Mouse (Mus musculus): ENCODE data around the gene Tpm1.
A peak's percentile ranks its signal among the peaks of the same experiment; 100 is the strongest.

The Tpm1 gene

DNA sequence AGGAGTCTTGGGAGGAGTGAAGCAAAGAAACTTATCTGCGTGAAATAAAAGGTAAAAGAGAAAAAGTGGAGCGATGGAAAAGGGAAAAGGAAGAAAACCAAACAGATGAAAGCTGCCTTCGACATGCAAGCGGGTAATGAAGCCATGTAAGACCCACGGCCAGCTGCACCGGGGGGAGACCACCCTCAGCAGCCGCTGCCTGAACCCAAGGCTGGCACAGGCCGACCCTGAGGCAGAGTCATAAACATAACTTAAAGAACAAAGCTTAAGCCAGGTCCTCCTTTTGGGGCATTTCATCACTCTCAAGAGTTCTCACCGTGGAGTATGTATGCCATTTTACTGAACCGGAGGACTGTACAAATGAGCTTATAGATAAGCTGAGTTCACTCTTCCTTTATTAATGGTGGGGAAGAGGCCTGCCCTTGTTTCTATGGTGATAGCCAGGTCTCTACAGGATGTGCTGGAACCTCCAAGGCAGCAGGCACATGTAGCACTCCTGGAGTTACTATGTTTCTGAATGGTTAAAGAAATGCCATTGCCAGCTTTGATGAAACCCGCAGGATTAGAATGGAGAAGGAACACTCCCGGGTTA lies 21.0 kb downstream of the Tpm1 start:
- no peak for DNase-seq (ENCODE audit: low read depth, low spot score)

DNA sequence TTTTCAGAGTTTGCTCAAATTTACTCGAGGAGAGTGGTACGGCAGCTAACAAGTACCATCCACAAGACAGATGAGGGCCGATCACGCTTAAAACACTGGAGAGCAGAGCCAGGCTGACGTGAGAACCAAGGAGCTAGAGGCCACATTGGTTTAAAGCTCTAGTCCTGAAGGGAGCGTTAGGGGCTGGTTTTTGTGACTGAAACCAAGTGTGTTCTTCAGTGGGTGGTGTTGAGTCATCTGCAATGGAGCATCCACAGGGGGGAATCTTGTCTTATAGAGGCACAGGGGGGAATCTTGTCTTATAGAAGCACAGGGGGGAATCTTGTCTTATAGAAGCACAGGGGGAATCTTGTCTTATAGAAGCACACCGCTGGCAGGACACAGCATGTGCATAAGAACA lies 22.3 kb downstream of the Tpm1 start:
- no peak for DNase-seq (ENCODE audit: low read depth, low spot score)

DNA sequence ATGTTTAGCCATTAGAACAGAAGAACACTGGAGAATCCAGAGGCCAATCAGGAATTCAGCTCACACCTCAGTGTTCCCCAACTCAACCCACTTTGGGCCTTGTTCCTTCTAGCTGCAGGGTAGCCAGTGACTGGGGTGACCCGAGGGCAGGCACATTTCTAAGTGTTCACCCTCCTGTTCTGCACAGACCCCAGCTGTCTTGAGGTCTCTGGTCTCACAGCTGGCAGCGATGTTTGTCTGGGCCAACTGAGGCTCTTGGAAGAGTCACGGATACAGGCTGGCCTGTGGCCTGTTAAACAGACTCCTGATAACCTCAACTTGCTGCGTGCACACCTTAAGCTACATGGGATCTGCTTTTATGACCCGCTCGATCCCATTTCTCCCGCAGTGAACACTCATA lies 23.1 kb downstream of the Tpm1 start:
- DNase-seq (ENCODE audit: low read depth, low spot score): no peak

DNA sequence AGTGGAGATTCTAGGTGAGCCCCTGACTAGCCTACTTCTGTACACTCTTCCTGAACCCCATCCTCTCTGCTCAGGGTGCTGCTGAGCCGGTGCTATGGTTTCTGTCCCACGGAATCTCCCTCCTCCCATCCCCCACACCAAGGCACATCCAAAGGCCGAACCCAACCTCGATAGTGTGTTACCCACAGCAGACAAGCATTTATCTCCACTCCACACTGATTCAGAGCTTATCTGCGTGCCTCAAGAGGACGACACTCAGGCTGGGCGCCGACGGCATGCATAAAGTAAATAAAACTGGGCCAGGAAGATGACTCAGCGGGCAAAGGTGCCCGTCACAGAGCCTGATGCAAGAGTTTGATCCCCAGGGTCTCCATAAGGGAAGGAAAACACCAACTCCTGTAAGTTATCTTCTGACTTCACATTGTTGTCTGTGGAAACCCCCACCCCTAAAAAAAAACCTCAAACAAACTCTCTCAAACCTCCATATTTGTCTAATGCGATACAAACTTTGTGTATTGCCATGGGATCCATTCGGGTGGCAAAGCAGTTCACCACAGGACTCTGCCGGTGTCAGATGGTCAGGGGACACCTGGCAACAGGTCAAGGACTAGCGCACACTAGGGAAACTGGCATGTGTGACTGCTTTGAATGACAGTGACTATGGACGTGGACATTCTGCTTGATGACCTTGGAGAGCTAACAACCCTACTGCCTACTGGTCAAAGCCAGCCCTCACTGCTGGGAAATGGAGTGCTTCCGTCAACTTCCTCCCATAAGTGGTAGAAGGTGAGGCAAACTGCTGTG lies 24.1 kb downstream of the Tpm1 start:
- no peak for DNase-seq (ENCODE audit: low read depth, low spot score)

DNA sequence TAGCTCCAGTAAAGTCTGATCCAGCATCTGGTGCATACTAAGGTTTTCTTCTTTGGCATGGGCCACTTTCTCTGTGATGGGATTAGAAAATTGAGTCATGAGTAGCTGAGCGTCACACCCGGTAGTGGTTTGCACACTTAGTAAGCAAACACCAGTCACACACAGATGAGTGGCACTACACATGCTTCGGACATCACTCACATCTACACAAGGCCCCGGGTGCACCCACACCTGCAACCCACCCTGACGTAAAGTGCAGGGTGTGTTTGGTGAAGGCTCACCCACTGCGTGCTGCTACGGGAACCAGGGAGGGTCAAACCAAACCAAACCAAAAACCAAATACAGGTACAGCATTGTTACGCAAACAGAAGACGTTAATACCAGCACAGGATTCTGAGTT lies 25.8 kb downstream of the Tpm1 start:
- no peak for DNase-seq (ENCODE audit: low read depth, low spot score)

DNA sequence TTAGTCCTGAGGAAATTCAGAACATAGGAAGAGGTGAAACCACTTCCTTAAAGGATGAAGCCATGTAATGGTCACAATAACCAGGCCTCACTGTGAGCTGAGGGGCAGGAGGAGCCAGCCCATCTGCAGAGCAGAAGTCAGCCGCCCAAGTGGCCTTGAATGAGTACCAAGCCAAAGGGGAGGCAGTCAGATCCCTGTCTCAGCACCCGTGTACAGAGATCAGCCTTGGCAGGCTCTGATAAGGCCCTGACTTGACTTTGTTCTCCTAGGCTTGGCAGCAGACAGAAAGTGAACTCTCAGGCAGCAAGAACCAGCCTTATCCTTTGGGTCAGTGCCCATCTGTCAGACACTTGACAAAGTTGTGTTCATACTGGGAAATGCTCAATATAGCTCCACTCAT lies 29.1 kb downstream of the Tpm1 start:
- no peak for DNase-seq (ENCODE audit: low read depth, low spot score)

DNA sequence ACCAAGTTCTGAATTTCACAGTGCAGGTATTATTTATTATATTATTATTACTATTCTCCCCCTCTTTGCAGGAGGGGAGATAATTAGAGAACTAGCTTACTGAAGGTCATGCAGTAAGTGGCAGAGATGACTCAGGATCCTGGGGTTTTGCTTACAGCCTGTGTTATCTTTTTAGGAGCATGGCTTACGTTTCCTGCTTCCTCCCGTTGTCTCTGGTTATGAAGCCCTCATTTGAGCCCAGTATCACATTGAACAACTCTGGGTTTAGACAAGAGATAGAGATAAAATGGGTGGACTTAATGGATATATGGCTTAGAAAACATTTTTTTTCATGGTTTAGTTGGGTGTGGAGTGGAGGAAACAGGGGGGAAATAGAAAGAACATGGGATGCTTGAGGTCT lies 35.7 kb downstream of the Tpm1 start:
- DNase-seq (ENCODE audit: low read depth, low spot score): no peak

DNA sequence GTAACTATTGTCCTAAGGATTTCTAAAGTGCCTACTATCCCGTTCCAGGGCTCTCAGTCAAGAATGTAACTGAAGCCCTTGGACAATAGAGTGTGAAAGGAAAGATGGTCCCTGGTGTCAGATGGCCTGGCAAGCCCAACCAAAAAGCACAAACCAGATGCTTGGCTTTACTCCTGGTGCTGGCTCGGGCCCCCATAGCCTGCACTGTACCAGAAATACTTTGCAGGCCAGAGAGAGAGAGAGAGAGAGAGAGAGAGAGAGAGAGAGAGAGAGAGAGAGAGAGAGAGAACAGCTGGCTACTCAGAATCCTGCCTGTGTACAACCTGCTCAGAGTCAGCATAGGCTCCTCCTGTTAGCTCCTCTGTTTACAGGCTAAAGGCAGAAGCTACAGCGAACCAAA lies 36.7 kb downstream of the Tpm1 start:
- DNase-seq (ENCODE audit: low read depth, low spot score): no peak

DNA sequence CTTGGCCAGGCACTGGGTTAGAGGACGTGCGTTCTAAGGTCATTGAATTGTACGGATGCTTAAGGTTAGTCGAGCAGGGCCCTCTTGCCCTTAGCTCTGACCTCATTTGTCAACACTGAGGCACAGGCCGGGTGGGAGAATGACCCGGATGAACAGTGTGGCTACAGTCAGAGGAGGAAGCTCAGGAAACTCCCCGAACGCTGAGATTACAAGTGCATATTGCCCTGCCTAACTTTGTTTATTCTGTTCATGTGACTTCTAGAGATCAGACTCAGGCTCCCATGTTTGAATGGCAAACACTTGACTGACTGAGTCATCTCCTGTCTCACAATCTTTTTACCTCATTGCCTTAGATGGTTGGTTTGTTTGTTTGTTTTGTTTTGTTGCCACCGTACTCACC lies 37.7 kb downstream of the Tpm1 start:
- no peak for DNase-seq (ENCODE audit: low read depth, low spot score)

DNA sequence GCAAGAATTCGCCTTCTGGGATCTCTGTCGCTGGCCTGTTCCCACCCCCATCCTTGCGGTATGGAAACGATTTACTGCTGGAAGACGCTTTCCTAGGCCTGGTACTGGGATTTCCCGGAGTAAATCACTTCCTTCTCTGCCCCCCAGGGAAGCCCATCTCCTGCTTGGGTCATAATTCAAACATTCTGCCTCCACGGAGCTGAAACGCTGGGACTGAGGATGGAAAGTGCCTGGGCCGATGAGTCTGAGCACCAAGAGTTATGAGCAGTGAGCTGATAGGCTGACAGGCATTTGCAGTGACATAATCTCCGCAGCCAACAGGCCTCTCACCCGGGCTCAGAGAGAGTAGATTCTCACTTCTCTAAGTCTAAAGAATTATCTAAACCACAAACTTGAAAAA lies 40.4 kb downstream of the Tpm1 start:
- peak; percentile 83 for DNase-seq (ENCODE audit: low read depth, low spot score)

DNA sequence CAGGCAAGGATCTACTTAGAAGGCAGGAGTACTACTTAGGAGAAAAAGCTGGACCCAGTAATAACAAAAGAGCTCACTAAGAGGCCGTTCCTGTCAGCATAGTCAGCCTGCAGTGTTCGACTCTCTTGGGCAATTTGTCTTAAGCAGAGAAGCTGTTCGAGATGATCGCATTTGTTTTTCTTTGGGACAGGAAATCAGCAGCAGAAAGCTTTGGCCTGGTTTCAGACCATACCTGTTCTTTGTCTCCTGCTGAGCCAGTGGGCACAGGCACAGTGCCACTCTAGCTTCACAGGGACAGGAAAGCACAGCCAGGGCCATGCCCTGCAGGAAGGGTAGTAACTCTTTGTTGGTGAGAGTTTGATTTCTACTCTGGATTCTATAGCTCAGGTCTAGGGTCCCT lies 42.8 kb downstream of the Tpm1 start:
- no peak for DNase-seq (ENCODE audit: low read depth, low spot score)

DNA sequence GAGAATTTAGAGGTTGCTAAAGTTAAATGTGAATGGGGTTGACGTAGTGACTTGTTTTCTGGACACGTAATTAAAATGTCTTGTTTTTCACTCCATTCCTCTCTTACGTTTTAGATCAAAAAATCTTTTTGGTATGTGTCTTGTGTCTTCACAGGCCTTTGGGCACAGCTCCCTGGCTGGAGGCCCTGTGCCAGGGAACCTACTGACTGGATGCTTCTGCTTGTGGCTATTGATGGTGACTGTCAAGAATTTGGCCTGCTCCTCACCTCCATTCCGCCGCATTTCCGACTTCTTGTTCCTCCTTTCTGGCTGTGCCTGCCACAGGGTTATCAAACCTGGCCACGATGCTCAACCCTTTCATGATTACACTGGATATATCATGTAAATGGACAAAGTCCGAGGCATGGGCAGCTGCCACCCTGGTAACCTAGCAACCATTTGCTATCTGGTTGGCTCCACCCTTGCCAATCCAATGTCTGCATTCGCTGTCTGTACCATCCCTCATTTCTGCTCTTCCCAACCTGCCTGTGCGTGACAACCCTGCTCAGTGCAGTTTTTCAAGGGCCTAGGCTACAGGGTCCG lies 44.0 kb downstream of the Tpm1 start:
- DNase-seq (ENCODE audit: low read depth, low spot score): no peak

DNA sequence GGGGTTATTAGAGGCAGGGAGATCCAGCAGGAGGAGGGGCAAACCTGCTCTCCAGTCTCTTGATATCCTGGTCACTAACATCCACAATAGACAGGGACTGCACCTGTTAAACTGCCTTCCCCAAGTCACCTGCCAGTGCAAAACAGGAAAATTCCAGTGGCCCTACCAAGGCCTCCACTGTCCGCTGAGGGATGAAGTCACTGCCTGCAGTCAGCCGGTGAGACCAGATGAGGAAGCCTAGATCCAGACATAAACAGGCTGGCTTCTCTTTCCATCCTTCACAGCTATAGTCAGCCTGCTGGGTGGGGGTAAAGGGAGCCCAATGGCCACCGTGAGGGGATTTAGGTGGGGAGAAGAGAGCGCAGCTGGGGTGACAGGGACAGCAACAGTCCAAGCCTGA lies 45.5 kb downstream of the Tpm1 start:
- no peak for DNase-seq (ENCODE audit: low read depth, low spot score)

DNA sequence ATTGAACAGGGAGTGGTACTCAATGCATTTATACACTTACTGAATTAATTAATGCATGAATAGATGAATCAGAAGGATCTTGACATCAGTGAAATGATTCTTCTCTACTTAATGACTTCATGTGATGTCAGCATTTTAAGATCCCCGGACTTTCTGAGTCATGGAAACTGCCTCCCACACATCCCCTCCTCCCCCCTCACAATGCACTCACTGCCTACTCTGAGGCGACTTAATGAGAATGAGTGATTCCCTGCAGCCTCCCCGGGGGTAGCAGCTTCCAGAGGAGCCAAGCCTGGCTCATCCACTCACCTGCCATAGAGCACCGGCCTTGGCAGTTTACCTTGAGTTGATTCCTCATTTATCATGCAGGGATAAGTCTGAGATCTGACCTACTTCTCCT lies 46.0 kb downstream of the Tpm1 start:
- DNase-seq (ENCODE audit: low read depth, low spot score): no peak

DNA sequence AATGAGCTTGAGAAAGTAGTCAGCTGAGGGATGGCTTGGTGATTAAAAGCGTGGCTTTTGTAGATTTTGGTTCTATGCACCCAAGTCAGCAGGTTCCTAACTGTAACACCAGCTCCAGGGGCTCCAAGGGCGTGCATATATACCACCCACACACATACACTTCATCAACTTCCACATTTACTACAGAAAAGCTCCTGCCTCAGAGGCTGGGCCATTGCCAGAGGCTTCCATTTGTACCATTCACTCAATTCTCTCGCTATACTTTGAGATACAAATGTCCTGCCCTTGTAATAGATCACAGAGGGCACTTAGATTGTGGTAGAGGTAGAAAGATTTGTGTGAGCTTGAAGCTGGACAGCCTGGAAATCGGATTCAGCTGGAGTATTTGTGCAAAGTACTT lies 47.7 kb downstream of the Tpm1 start:
- DNase-seq (ENCODE audit: low read depth, low spot score): no peak

DNA sequence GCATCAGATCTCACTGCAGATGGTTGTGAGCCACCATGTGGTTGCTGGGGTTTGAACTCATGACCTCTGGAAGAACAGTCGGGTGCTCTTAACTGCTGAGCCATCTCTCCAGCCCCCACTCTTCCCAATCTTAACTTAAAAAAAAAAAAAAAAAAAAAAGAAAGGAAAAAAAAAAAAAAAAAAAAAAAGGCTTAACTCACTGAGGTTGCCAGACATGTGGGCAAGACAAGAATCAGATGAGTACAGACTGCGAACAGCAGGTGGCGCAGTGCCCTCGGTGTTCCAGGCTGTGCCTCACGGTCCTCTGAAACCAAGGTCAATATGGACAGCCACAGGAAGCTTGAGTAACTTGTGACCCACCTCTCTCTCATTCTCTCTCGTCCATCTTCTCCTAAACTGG lies 48.2 kb downstream of the Tpm1 start:
- peak; percentile 88 for DNase-seq (ENCODE audit: low read depth, low spot score)

DNA sequence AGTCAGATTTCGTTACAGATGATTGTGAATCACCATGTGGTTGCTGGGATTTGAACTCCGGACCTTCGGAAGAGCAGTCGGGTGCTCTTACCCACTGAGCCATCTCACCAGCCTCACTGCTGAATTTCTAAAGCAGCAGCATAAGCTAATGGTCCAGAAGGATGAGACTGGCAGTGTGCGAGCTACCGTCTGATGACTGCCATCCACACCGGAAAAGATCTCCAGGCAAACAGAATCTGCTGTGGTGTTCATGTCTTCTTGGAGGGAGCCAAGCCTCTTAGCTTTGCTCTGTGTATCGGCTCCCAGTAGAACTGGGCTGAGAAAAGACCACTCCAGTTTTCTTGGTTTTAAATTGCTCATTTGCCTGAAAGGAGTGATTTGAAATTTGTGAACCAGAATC lies 49.5 kb downstream of the Tpm1 start:
- DNase-seq (ENCODE audit: low read depth, low spot score): no peak

DNA sequence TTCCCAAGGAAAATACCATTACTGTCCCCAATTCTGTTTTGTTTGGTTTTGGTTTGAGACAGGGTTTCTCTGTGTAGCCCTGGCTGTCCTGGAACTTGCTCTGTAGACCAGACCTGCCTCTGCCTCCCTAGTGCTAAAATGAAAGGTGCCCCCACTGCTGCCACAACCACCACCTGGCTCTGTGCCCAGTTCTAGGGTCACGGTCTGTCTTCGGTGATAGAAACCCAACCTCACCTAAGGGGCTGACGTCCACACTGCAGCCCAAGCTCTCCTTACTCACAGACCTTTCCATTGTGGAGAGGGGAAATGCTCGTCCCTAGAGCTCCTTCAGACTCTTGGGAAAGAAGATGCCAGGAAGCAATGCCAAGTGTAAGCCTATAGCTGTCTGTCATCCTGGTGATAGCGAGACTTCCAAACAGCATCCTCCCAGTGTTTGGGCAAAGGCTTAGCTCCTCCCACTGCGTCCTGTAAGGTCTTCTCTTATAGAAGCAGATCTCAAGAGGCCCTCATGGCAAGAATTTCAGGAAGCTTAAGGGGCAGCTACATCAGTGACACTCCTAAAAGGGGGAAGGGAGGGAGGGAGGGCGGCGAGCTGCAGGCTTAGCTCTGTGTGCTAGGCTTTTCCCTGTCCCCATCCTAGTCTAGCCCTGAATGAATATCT lies 57.3 kb downstream of the Tpm1 start:
- no peak for DNase-seq (ENCODE audit: low read depth, low spot score)

DNA sequence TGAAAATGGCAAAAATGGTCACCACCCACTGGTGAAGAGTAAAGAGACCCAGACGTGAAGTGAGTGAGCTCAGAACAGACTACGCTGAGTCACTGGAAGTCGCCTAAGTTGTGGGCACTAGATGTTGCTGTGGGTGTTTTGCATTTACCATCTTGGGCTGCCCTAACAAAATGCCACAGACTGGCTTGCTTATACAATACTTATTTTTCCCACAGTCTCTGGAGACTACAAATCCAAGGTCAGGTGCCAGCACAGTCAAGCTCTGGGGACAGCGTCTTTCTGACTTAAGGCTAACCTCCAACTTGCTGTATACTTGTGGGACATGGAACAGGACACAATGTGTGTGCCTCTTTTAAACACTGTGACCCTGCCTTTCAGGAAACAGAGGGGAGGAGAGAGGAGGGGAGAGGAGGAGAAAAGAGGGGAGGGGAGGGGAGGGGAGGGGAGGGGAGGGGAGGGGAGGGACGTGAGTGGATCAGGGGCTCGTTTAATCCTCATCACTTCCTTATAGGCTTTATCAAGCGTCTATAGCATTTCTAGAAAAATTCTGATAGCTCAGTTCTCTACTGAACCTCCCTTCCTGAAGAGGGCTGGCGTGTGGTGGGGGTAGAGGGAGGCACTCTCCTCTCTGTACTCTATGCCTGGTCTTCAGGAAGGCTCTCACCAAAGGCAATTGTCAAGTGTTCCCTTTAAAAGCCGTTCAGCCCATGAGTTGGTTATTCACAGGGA lies 58.0 kb downstream of the Tpm1 start:
- DNase-seq (ENCODE audit: low read depth, low spot score): no peak

DNA sequence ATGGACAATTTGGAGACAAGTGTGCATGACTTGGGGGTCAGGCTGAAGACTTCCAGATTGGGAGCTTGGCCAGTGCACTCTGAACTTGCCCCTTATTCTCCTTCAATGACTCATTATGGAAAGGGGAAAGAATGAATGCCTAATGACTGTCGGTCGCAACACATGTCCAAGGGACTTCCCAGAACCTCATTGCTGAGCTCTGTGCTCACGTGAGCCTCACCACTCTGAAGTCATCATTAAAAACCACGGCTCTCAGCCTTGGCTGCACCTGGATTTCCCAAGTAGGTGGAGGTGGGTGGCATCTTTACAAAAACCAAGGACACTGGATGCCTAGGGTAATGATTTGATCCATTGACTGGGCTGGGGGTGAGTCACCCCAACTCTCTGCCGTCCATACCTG lies 59.2 kb downstream of the Tpm1 start:
- no peak for DNase-seq (ENCODE audit: low read depth, low spot score)

DNA sequence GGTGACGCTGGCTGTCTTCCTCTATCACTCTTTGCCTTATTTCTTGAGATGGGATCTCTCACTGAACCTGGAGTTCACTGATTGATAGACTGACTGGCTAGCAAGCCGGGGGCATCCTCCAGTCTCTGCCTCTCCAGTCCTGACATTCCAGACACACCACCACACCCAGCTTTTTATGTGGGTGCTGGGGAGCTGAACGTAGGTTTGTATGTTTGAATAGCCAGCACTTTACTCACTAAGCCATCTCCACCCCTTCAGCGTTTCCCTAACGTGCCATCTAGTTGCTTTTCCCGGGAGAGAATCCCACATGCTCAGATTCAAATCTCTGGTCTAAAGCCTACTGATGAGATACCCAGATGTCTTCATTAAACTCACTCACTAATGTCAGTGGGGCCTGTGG lies 59.6 kb downstream of the Tpm1 start:
- no peak for DNase-seq (ENCODE audit: low read depth, low spot score)

DNA sequence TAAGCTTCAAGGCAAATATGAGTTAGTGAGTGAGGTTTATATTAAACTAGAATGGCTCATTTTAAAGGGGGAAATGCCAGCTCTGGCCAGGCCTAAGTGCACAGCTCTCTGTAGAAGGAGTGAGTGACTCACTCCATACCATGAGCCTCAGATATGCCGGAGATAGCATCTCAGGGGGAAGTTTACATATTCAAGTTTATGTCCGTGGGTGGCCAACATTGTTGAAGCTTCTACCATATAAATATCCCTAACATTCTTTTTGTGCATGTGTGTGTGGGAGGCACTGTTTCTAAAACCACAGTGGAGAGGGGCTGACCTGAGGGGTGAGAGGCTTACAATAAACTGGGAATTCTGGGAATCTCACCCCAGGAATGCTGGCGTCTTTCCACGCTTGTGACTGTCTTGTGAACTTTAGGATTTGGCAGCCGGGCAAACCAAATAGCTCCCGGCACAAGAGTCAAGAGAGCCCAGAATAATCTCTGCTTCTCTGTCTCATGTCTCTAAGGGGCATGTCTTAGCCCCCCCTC lies 60.3 kb downstream of the Tpm1 start:
- no peak for DNase-seq (ENCODE audit: low read depth, low spot score)
